Comparison of ENCODE assay signal across 30 mouse cellular contexts in genomic region chr2:143944796-143945195, GRCm38 (mm10). TPM values are rescaled to one million over a fixed set of nuclear protein-coding genes. Genes with fewer than 3 reads are reported as not detected.
A peak's percentile ranks its signal among the peaks of the same experiment; 100 is the strongest.
DNase-seq lines count a peak whose midpoint lies in the region; ATAC-seq and TF ChIP-seq lines count a peak whose summit lies in the region.
"Had no signal": no experiment of that assay in that cellular context is flagged by ENCODE, and none has a peak within 500 bp of the region (broad histone marks: within the 10 kb centered on the region; RNA-seq: fewer than 3 reads in every experiment).

No protein-coding gene starts in this region.

- TF ChIP-seq POLR2A in ES-Bruce4 (IDR thresholded peaks at IDR 0.05; ENCODE audit: insufficient read depth, low read length): no peak

- no peaks in the 10 kb centered on the region for H3K4me1 ChIP-seq in midbrain, embryonic 10.5 days
- no peaks in the 10 kb centered on the region for H3K4me1 ChIP-seq in midbrain, embryonic 15.5 days
- no peaks in the 10 kb centered on the region for H3K4me1 ChIP-seq in ES-Bruce4 (ENCODE audit: control insufficient read depth, insufficient read depth, low read length)
- H3K4me1 ChIP-seq: embryonic facial prominence, embryonic 10.5 days; embryonic facial prominence, embryonic 13.5 days; forebrain, embryonic 12.5 days; forebrain, embryonic 15.5 days; hindbrain, embryonic 12.5 days; hindbrain, embryonic 15.5 days had no signal

- no peak overlapping the region for H3K27ac ChIP-seq in midbrain, embryonic 10.5 days (replicated peaks)
- H3K27ac ChIP-seq in midbrain, embryonic 15.5 days: no peak overlapping the region
- peak overlapping the region; percentile 3; the same call in 1 of the 2 replicates for H3K27ac ChIP-seq in ES-Bruce4 (ENCODE audit: insufficient read depth, low read length)
- H3K27ac ChIP-seq: embryonic facial prominence, embryonic 10.5 days; embryonic facial prominence, embryonic 13.5 days; forebrain, embryonic 12.5 days; forebrain, embryonic 15.5 days; gastrocnemius, adult 2 months; heart, adult 2 months; hindbrain, embryonic 12.5 days; hindbrain, embryonic 15.5 days had no signal

- peaks cover 97% of the 10 kb centered on the region for H3K36me3 ChIP-seq in midbrain, embryonic 10.5 days
- H3K36me3 ChIP-seq in midbrain, embryonic 15.5 days (replicated peaks): peaks cover 38% of the 10 kb centered on the region
- H3K36me3 ChIP-seq in ES-Bruce4 (ENCODE audit: control insufficient read depth, insufficient read depth, low read length, poor library complexity, severe bottlenecking): peaks cover 66% of the 10 kb centered on the region

- H3K9me3 ChIP-seq in midbrain, embryonic 10.5 days (replicated peaks): no peaks in the 10 kb centered on the region
- no peaks in the 10 kb centered on the region for H3K9me3 ChIP-seq in midbrain, embryonic 15.5 days
- no peaks in the 10 kb centered on the region for H3K9me3 ChIP-seq in ES-Bruce4 (replicated peaks; ENCODE audit: control insufficient read depth, insufficient read depth, low read length, poor library complexity, severe bottlenecking)
- H3K9me3 ChIP-seq: embryonic facial prominence, embryonic 10.5 days; embryonic facial prominence, embryonic 13.5 days; forebrain, embryonic 12.5 days; forebrain, embryonic 15.5 days; G1E; hindbrain, embryonic 12.5 days; hindbrain, embryonic 15.5 days had no signal

- H3K4me2 ChIP-seq in midbrain, embryonic 15.5 days: no peak overlapping the region
- H3K4me2 ChIP-seq: embryonic facial prominence, embryonic 13.5 days; forebrain, embryonic 12.5 days; forebrain, embryonic 15.5 days; heart, embryonic 11.5 days; hindbrain, embryonic 12.5 days; hindbrain, embryonic 15.5 days had no signal

- no peak overlapping the region for H3K9ac ChIP-seq in midbrain, embryonic 15.5 days
- H3K9ac ChIP-seq in ES-Bruce4 (ENCODE audit: low read depth, poor library complexity, severe bottlenecking): no peak overlapping the region
- H3K9ac ChIP-seq: embryonic facial prominence, embryonic 13.5 days; forebrain, embryonic 12.5 days; forebrain, embryonic 15.5 days; hindbrain, embryonic 12.5 days; hindbrain, embryonic 15.5 days had no signal

- no peak overlapping the region for H3K4me3 ChIP-seq in midbrain, embryonic 10.5 days
- no peak overlapping the region for H3K4me3 ChIP-seq in midbrain, embryonic 15.5 days
- H3K4me3 ChIP-seq in ES-Bruce4 (ENCODE audit: low read depth, low read length): no peak overlapping the region
- H3K4me3 ChIP-seq: embryonic facial prominence, embryonic 10.5 days; embryonic facial prominence, embryonic 13.5 days; erythroblast, embryonic 14.5 days; forebrain, embryonic 12.5 days; forebrain, embryonic 15.5 days; gastrocnemius, adult 2 months; heart, adult 2 months; hindbrain, embryonic 12.5 days; hindbrain, embryonic 15.5 days had no signal

- no peak for TF ChIP-seq EP300 in ES-Bruce4 (IDR thresholded peaks at IDR 0.05; ENCODE audit: insufficient read depth, low read depth, low read length)

- no peak for ATAC-seq in midbrain, embryonic 15.5 days (replicated peaks)
- ATAC-seq: activated CD4-positive, CD25-positive, alpha-beta regulatory T cell, adult 4 months; forebrain, embryonic 15.5 days had no signal

- no peak for TF ChIP-seq CTCF in ES-Bruce4 (IDR thresholded peaks at IDR 0.05; ENCODE audit: low read depth, low read length)

- WGBS in midbrain, embryonic 10.5 days: 88% methylated on average over 3 of the region's 3 CpGs
- WGBS in midbrain, embryonic 15.5 days: 92% methylated on average over 3 of the region's 3 CpGs

- H3K27me3 ChIP-seq in midbrain, embryonic 10.5 days (ENCODE audit: low read depth, poor library complexity, severe bottlenecking): no peaks in the 10 kb centered on the region
- no peaks in the 10 kb centered on the region for H3K27me3 ChIP-seq in midbrain, embryonic 15.5 days (replicated peaks)
- no peaks in the 10 kb centered on the region for H3K27me3 ChIP-seq in ES-Bruce4 (ENCODE audit: control insufficient read depth, insufficient read depth, low read length, poor library complexity, severe bottlenecking)
- H3K27me3 ChIP-seq: embryonic facial prominence, embryonic 13.5 days; forebrain, embryonic 12.5 days; forebrain, embryonic 15.5 days; hindbrain, embryonic 12.5 days; hindbrain, embryonic 15.5 days had no signal

- peak; percentile 4 for DNase-seq in heart, postnatal 4 days
- DNase-seq in heart, adult 18-20 months: no peak
- DNase-seq in midbrain, embryonic 10.5 days (ENCODE audit: low spot score): peak; percentile 9
- peak; percentile 40 for DNase-seq in NIH3T3 (ENCODE audit: low read depth)
- DNase-seq in right cerebral cortex, postnatal 25 days: no peak
- DNase-seq in retina, postnatal 1 day: no peak
- DNase-seq: adrenal gland, adult 8-10 months; adrenal gland, postnatal 25 days; cerebellum, adult 11-12 months; cerebellum, adult 8-10 months; cerebellum, postnatal 10 days; cerebellum, postnatal 36 days; embryo, embryonic 11 days; gastrocnemius, adult 2 months; gastrocnemius, postnatal 14 days; heart, postnatal 10 days; kidney, adult 11 months had no signal

RNA-seq across cellular contexts. Expression of gene Dstn, which starts 29.7 kb away (rescaled TPM):
- total RNA-seq in heart, postnatal 4 days (2021): 100 to 1,000 TPM; 708 to 736 TPM
- 100 to 1,000 TPM; 164 to 168 TPM for total RNA-seq in heart, adult 18-20 months (2021)
- 314 and 333 TPM in 2 replicates for polyA plus RNA-seq in midbrain, embryonic 10.5 days (2016; fragmentation: Nextera tagmentation; extraction: Ambion mirVana)
- 385 and 388 TPM in 2 replicates for polyA plus RNA-seq in midbrain, embryonic 15.5 days (2015; fragmentation: Nextera tagmentation; extraction: Ambion mirVana)
- polyA plus RNA-seq in ES-Bruce4 (2011; ENCODE audit: insufficient read depth, insufficient read length, low read depth, missing spikeins): 752 and 769 TPM in 2 replicates

Comparison
In these comparisons a context has a peak if more than half of its experiments do, and no peak if none do; other contexts are left out.
1. DNase-seq: peak in heart, postnatal 4 days (single experiment), midbrain, embryonic 10.5 days (single experiment) and NIH3T3 (single experiment); none in heart, adult 18-20 months (0 of 2), right cerebral cortex, postnatal 25 days (single experiment) and retina, postnatal 1 day (single experiment).